Mouse (Mus musculus): ENCODE results near the gene St6galnac5. TPM values are rescaled to one million over a fixed set of nuclear protein-coding genes. Genes with fewer than 3 reads are reported as not detected.
A peak's percentile ranks its signal among the peaks of the same experiment; 100 is the strongest.

Gene St6galnac5
- polyA plus RNA-seq, 1 experiment, result not detected

- WGBS, result 42% methylated on average over 7 of the region's 7 CpGs
- Histone ChIP-seq H3K27ac (ENCODE audit: insufficient read depth, low read depth, low read length) (no peak overlapping the region), H3K4me1 (ENCODE audit: control insufficient read depth, insufficient read depth, low read length) (no peaks in the 10 kb centered on the region), H3K4me3 (ENCODE audit: insufficient read depth, low read depth, low read length) (no peak overlapping the region)
- no peak for TF ChIP-seq POLR2A (IDR thresholded peaks at IDR 0.05; ENCODE audit: insufficient read depth, low read depth, low read length)
- 0 out of 2 replicates have a peak, but pooled peaks have one; percentile 43 for TF ChIP-seq CTCF (IDR thresholded peaks at IDR 0.05; ENCODE audit: insufficient read depth, low read depth, low read length)
Measured at GRCm38 (mm10) chr3:152783792-152784191, 198.3 kb downstream of the St6galnac5 start.

DNA sequence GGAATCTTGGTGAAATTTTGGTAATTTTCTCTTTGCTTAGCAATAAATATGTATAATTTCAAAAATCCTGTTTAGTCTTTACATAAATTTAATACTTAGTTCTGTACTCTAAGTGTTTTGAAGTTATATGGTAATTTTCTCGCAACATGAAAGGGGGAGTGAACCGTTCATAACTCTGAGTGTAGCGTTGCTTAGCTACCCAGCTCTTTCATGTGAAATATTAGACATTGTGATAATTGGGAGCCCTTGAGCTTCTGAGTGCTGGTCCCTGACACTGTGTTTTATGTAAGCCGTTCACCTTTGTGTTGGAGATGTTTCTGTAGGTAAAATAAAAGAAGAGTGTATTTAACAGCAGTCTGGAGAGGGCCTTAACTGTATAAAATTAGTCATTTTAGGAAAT is 202.2 kb downstream of the St6galnac5 start:
- no peak for TF ChIP-seq CTCF (IDR thresholded peaks at IDR 0.05; ENCODE audit: insufficient read depth, low read depth, low read length)
- no peak for TF ChIP-seq POLR2A (IDR thresholded peaks at IDR 0.05; ENCODE audit: insufficient read depth, low read depth, low read length)
- Histone ChIP-seq H3K4me3 (ENCODE audit: insufficient read depth, low read depth, low read length) (no peak overlapping the region), H3K27ac (ENCODE audit: insufficient read depth, low read depth, low read length) (no peak overlapping the region), H3K4me1 (ENCODE audit: control insufficient read depth, insufficient read depth, low read length) (no peaks in the 10 kb centered on the region)
- WGBS, result 77% methylated on average over 4 of the region's 4 CpGs

DNA sequence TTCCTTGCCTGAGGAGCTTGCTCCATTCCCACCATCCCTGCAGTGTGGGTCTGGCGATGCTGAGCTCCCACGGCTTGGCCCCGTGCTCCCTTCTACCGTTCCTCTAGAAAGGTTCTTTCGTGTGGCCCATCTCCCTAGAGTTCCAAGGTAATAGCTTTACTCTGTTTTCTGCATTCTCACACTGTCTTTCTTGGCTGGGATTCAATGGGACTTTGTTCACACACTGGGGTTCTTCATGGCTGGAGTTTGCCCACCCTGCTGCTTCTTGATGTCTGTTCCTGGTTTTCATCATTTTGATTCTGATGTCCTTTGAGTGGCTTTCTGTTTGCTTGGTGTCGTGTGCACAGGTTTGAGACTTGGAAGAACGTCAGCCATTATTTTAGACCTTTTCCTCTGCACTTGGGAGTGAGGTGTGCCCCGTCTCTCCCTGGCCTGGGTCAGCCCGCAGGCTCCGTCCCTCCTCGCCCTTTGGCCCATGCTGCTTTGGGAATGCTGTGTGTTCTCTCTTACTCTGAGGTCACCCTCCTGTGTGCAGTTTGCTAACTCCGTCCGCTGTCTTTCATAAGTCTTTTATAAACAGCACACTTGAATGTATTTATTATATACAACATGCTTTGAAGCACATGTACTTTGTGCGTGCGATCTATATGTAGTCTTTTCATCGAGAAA is 205.0 kb downstream of the St6galnac5 start:
- H3K4me3 ChIP-seq (ENCODE audit: insufficient read depth, low read depth, low read length), result no peak overlapping the region
- no peak overlapping the region for H3K27ac ChIP-seq (ENCODE audit: insufficient read depth, low read depth, low read length)
- 89% methylated on average over 16 of the region's 16 CpGs for WGBS
- H3K4me1 ChIP-seq (ENCODE audit: control insufficient read depth, insufficient read depth, low read length), result no peaks in the 10 kb centered on the region
- TF ChIP-seq CTCF (IDR thresholded peaks at IDR 0.05; ENCODE audit: insufficient read depth, low read depth, low read length), result no peak
- TF ChIP-seq POLR2A (IDR thresholded peaks at IDR 0.05; ENCODE audit: insufficient read depth, low read depth, low read length), result no peak

- WGBS, result 93% methylated on average over 6 of the region's 6 CpGs
- Histone ChIP-seq H3K27ac (ENCODE audit: insufficient read depth, low read depth, low read length) (no peak overlapping the region), H3K4me3 (ENCODE audit: insufficient read depth, low read depth, low read length) (no peak overlapping the region), H3K4me1 (ENCODE audit: control insufficient read depth, insufficient read depth, low read length) (no peaks in the 10 kb centered on the region)
- no peak for TF ChIP-seq CTCF (IDR thresholded peaks at IDR 0.05; ENCODE audit: insufficient read depth, low read depth, low read length)
- TF ChIP-seq POLR2A (IDR thresholded peaks at IDR 0.05; ENCODE audit: insufficient read depth, low read depth, low read length), result no peak
Measured at GRCm38 (mm10) chr3:152776363-152776762, 205.7 kb downstream of the St6galnac5 start.

DNA sequence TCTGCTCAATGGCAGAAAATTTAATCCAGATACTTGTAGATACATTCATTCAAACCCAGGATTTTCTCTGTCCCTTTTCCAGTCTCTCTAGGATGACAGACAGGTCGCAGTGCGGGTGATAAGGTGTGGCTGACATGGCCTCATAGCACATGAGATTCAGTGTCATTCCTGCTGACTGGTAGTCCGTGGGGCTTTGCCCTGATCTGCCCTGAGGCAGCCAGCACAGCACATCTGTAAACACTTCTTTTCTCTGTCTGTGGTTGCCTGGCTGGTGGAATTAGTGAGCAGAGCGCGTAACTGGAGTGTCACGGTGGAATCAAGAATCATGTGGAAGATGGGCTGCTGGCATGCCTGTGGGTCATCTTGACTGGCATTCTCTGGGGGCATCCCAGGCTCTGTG is 212.0 kb downstream of the St6galnac5 start:
- no peaks in the 10 kb centered on the region for H3K4me1 ChIP-seq (ENCODE audit: control insufficient read depth, insufficient read depth, low read length)
- H3K4me3 ChIP-seq (ENCODE audit: insufficient read depth, low read depth, low read length), result no peak overlapping the region
- TF ChIP-seq CTCF (IDR thresholded peaks at IDR 0.05; ENCODE audit: insufficient read depth, low read depth, low read length), result no peak
- no peak for TF ChIP-seq POLR2A (IDR thresholded peaks at IDR 0.05; ENCODE audit: insufficient read depth, low read depth, low read length)
- WGBS, result 87% methylated on average over 6 of the region's 6 CpGs
- no peak overlapping the region for H3K27ac ChIP-seq (ENCODE audit: insufficient read depth, low read depth, low read length)

- TF ChIP-seq POLR2A (IDR thresholded peaks at IDR 0.05; ENCODE audit: insufficient read depth, low read depth, low read length) (no peak), CTCF (IDR thresholded peaks at IDR 0.05; ENCODE audit: insufficient read depth, low read depth, low read length) (no peak)
- H3K27ac ChIP-seq (ENCODE audit: insufficient read depth, low read depth, low read length), result no peak overlapping the region
- 83% methylated on average over 11 of the region's 11 CpGs for WGBS
- H3K4me3 ChIP-seq (ENCODE audit: insufficient read depth, low read depth, low read length), result no peak overlapping the region
- H3K4me1 ChIP-seq (ENCODE audit: control insufficient read depth, insufficient read depth, low read length), result peaks cover 6% of the 10 kb centered on the region; the same call in 1 of the 2 replicates
Measured at GRCm38 (mm10) chr3:152767485-152767884, 214.6 kb downstream of the St6galnac5 start.
